Mouse (Mus musculus): ENCODE data around the gene Rgs14. TPM values are rescaled to one million over a fixed set of nuclear protein-coding genes. Genes with fewer than 3 reads are reported as not detected.

Gene Rgs14
- total and polyA plus RNA-seq, 3 experiments = 0.23 to 1.9 (median 0.73) TPM

DNA sequence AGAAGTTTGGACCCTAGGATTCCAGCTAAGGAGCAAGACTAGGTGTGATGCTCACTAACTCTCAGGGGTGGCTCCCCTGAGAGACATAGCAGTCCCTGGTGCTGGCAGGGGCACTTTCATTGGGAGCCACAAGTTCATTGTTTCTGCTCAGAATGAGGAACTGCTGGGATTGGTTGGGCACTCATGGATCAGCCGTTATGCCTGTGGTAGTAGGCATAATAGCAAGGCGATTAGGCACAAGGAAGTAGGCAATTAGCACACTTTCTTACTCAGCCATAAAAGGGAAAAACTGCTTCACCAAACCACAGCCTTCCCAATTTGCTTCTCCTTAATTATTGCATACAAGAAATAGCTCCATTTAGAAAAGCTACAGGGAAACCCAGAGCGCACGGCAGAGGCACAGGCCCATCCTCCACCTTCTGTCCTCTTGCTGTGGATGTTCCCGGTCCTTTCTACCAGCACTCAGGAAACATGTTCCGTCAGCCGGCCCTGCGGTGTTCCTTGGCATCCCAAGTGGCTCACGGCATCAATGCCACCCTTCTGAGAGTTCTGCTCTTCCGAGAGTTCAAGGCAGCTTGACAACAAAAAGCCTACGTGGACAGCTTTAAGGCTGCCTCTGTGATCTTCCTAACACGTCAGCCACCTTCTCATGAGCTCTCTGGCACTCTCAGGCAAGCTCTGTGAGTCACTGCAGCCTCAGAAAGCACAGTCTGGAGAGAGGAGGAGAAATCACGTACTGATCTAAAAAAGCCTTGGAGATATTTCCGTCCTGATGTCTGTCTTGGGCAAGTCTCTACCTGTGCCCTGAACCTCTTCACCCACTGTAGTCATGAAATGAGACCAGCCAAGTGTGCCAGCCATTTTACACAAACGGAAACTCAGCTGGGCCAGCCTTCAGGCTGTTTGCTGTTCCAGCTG is 34.7 kb downstream of the Rgs14 start:
- Histone ChIP-seq H3K27me3 (ENCODE audit: control insufficient read depth, insufficient read depth, low read length) (no peaks in the 10 kb centered on the region; the same call in 1 of the 2 replicates), H3K79me2 (replicated peaks; ENCODE audit: control insufficient read depth, insufficient read depth, low read length) (no peaks in the 10 kb centered on the region), H3K36me3 (ENCODE audit: control insufficient read depth, insufficient read depth, low read length) (no peaks in the 10 kb centered on the region), H3K27ac (no peak overlapping the region), H3K9ac (ENCODE audit: low read depth, low read length) (no peak overlapping the region), H3K4me1 (ENCODE audit: control insufficient read depth, insufficient read depth, low read length) (no peaks in the 10 kb centered on the region), H3K4me3 (no peak overlapping the region)
- 62% methylated on average over 15 of the region's 15 CpGs for WGBS
- intact Hi-C loops (cut with DNase I) = no loop called here
- no peak for DNase-seq
- TF ChIP-seq CTCF (IDR thresholded peaks at IDR 0.05) = no peak
- no peak for TF ChIP-seq EP300 (IDR thresholded peaks at IDR 0.05; ENCODE audit: insufficient read depth, low read depth, low read length)
- TF ChIP-seq POLR2A (IDR thresholded peaks at IDR 0.05; ENCODE audit: insufficient read depth, low read depth, low read length) = no peak

DNA sequence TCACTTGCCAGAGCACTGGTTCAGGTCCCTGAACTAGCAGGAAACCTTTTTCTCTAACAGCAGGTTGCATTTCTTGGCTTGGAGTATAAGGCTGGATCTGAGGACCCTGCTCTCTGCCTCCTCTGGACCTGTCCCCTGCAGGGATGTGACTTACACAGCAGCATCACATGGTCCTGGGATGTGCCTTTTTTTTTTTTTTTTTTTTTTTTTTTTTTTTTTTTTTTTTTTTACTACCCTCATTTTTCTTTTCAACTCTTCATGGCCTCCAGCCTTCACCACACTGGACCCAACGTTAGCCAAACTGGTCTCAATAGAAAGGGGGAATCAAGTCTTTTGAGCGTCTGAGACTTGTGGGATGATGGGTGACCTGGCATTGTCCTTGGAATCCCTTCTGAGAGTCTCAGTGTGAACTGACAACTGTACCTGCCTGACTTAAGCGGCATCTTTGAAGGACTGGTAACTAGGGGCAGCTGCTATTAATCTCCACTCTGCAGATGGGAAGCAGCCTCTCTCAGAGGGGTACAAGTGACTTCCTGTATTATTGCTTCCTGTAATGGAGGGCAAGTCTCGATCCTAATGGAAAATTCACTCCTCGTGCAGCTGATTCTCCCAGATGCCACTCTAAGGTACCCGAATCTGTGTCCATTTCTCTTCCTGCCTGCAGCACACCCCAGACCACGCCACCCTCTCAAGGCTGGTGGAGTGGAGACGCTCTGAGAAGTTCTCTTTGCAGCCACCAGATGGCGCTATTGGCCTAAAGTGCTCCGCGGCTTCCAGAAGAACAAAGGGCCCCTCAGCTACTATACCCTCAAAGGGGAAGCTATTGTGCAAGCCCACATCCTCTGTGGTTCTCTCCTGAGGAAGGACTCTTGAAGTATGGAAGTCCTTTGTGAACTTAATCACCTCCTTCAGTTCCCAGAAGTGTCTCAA is 35.6 kb downstream of the Rgs14 start:
- Histone ChIP-seq H3K27me3 (ENCODE audit: control insufficient read depth, insufficient read depth, low read length) (no peaks in the 10 kb centered on the region; the same call in 1 of the 2 replicates), H3K4me1 (ENCODE audit: control insufficient read depth, insufficient read depth, low read length) (no peaks in the 10 kb centered on the region), H3K4me3 (no peak overlapping the region), H3K79me2 (replicated peaks; ENCODE audit: control insufficient read depth, insufficient read depth, low read length) (no peaks in the 10 kb centered on the region), H3K27ac (no peak overlapping the region), H3K36me3 (ENCODE audit: control insufficient read depth, insufficient read depth, low read length) (no peaks in the 10 kb centered on the region), H3K9ac (ENCODE audit: low read depth, low read length) (no peak overlapping the region)
- TF ChIP-seq EP300 (IDR thresholded peaks at IDR 0.05; ENCODE audit: insufficient read depth, low read depth, low read length) (peak; percentile 56; the same call in 1 of the 2 replicates), CTCF (IDR thresholded peaks at IDR 0.05) (peak; percentile 100), POLR2A (IDR thresholded peaks at IDR 0.05; ENCODE audit: insufficient read depth, low read depth, low read length) (no peak)
- DNase-seq = peak; percentile 80 to 82
- intact Hi-C loops (cut with DNase I) = loop anchor here (1.0 kb wide), 3 partner anchors 66 to 132 kb away; no protein-coding TSS in a partner anchor
- WGBS = 11% methylated on average over 11 of the region's 11 CpGs

DNA sequence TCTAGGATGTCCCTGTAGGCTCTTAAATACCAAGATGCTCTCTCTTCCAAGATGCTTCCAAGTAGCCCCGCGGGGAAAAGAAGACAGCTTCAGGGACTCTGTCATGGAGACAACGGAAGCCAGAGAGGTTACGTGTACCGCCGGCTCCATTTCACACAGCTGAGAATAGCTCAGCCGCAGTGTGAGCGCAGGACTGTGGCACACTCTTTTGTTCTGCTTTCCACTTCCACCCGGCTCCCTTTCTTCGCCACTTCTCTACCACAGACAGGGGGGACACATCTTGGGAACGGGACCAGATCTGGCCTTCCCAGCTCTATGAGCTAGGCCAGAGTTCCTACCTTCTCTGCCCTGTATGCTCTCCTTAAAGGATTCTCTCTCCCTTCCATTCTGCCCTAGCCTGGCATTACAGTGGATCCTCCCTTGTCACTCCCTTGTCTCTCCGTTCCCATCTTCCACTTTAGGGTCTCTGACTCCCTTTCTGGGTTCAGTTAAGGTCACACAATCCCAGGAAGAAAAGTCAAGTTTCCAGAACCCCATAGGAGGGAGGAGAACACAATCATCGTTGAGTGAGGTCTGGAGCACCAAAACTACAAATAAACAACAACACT is 36.4 kb downstream of the Rgs14 start:
- Histone ChIP-seq H3K27ac (no peak overlapping the region), H3K4me3 (no peak overlapping the region), H3K9ac (ENCODE audit: low read depth, low read length) (no peak overlapping the region), H3K27me3 (ENCODE audit: control insufficient read depth, insufficient read depth, low read length) (no peaks in the 10 kb centered on the region; the same call in 1 of the 2 replicates), H3K79me2 (replicated peaks; ENCODE audit: control insufficient read depth, insufficient read depth, low read length) (no peaks in the 10 kb centered on the region), H3K36me3 (ENCODE audit: control insufficient read depth, insufficient read depth, low read length) (no peaks in the 10 kb centered on the region), H3K4me1 (ENCODE audit: control insufficient read depth, insufficient read depth, low read length) (no peaks in the 10 kb centered on the region)
- no peak for TF ChIP-seq POLR2A (IDR thresholded peaks at IDR 0.05; ENCODE audit: insufficient read depth, low read depth, low read length)
- no peak for TF ChIP-seq EP300 (IDR thresholded peaks at IDR 0.05; ENCODE audit: insufficient read depth, low read depth, low read length)
- DNase-seq = peak in 1 of 2 experiments; percentile 27
- 50% methylated on average over 13 of the region's 13 CpGs for WGBS
- intact Hi-C loops (cut with DNase I) = loop anchor here (1.0 kb wide), 3 partner anchors 65 to 131 kb away; no protein-coding TSS in a partner anchor

DNA sequence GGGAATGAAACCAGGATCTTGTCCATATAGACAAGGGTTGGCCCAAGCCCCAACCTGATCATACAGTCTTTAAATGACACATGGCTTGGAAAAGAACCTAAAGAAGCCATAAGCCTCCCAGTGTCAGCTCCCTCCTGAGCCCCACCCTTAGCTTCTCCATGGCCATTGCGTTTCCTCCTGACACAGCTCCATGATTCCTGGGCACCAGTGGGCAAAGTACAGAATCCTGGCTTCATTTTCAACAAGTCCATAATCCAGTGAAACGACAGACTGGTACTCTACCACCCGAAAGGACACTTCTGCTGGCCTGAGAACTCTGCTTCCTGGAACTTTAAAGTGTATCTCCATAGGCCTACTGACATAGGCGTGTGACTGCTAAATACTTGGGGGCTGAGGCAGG is 37.8 kb downstream of the Rgs14 start:
- Histone ChIP-seq H3K9ac (ENCODE audit: low read depth, low read length) (no peak overlapping the region), H3K4me3 (no peak overlapping the region), H3K4me1 (ENCODE audit: control insufficient read depth, insufficient read depth, low read length) (no peaks in the 10 kb centered on the region), H3K79me2 (replicated peaks; ENCODE audit: control insufficient read depth, insufficient read depth, low read length) (no peaks in the 10 kb centered on the region), H3K36me3 (ENCODE audit: control insufficient read depth, insufficient read depth, low read length) (no peaks in the 10 kb centered on the region), H3K27ac (no peak overlapping the region), H3K27me3 (ENCODE audit: control insufficient read depth, insufficient read depth, low read length) (no peaks in the 10 kb centered on the region; the same call in 1 of the 2 replicates)
- TF ChIP-seq EP300 (IDR thresholded peaks at IDR 0.05; ENCODE audit: insufficient read depth, low read depth, low read length) (no peak), CTCF (IDR thresholded peaks at IDR 0.05) (no peak), POLR2A (IDR thresholded peaks at IDR 0.05; ENCODE audit: insufficient read depth, low read depth, low read length) (no peak)
- 79% methylated on average over 4 of the region's 4 CpGs for WGBS
- intact Hi-C loops (cut with DNase I) = no loop called here
- no peak for DNase-seq

DNA sequence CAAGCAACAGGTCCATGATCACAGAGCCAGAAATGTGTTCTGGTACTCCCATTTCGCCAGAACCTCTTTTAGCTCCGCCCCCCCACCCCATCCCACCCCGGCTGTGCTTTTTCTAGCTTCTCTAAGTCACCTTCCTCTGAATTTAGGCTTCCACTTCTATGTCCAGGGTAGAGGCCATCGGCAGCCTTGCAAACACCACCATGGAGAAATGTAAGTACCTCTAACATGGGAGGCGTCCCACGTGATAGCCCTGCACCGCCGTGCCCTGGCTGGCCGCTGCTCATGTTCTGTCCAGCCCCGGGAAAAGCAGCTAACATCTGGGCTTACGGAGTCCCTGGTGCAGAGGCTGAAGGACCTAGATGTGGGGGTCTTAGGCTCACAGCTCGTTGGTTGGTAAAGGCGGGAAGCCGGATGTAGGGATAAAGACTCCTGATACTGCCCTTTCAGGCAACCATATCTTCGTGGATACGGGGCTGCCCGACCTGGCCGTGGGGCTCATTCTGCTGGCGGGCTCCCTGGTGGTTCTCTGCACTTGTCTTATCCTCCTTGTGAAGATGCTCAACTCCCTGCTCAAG is 39.1 kb downstream of the Rgs14 start:
- Histone ChIP-seq H3K4me3 (no peak overlapping the region), H3K36me3 (ENCODE audit: control insufficient read depth, insufficient read depth, low read length) (no peaks in the 10 kb centered on the region), H3K4me1 (ENCODE audit: control insufficient read depth, insufficient read depth, low read length) (no peaks in the 10 kb centered on the region), H3K27me3 (ENCODE audit: control insufficient read depth, insufficient read depth, low read length) (no peaks in the 10 kb centered on the region; the same call in 1 of the 2 replicates), H3K79me2 (replicated peaks; ENCODE audit: control insufficient read depth, insufficient read depth, low read length) (no peaks in the 10 kb centered on the region), H3K9ac (ENCODE audit: low read depth, low read length) (no peak overlapping the region), H3K27ac (no peak overlapping the region)
- intact Hi-C loops (cut with DNase I) = no loop called here
- no peak for DNase-seq
- 74% methylated on average over 19 of the region's 19 CpGs for WGBS
- TF ChIP-seq POLR2A (IDR thresholded peaks at IDR 0.05; ENCODE audit: insufficient read depth, low read depth, low read length) = no peak
- TF ChIP-seq CTCF (IDR thresholded peaks at IDR 0.05) = no peak
- no peak for TF ChIP-seq EP300 (IDR thresholded peaks at IDR 0.05; ENCODE audit: insufficient read depth, low read depth, low read length)

All from heart, adult 2 months (tissue).